Mouse (Mus musculus) thymus, adult 2 months (tissue): ENCODE results near the gene St8sia1.

Experiments used
- CTCF ChIP-seq: fragments of 200-500 bp; IDR thresholded peaks from 2 replicates; pipeline ENCODE4 v1.5.1; 2012; ENCODE audit warnings: mild to moderate bottlenecking, control low read depth, low read length, moderate library complexity, borderline replicate concordance; ENCODE audit not compliant: control insufficient read depth, poor library complexity, insufficient read depth; ENCODE audit errors: extremely low read depth
- POLR2A ChIP-seq: fragments of 200-500 bp; IDR thresholded peaks from 2 replicates; pipeline ENCODE4 v1.6.1; 2012; ENCODE audit warnings: mild to moderate bottlenecking, low read length, control low read depth, moderate library complexity; ENCODE audit not compliant: control insufficient read depth, poor library complexity, insufficient read depth; ENCODE audit errors: extremely low read depth

DNA sequence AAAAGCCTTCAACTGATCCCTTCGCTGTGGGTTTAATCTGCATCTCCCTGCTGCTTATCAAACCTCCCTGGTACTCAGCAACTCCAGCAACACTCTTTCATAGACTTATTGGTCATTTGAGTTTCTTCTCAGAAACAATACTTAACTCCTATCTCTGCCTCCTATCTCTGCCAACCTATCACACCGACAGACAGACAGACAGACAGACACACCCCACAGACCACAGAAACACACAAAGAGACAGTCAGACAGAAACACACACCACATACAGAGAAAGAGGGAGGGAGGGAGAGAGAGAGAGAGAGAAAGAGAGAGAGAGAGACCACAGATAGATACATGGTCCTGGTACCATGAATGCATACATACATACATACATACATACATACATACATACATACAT is 18.8 kb downstream of the St8sia1 start:
- TF ChIP-seq CTCF (no peak), POLR2A (no peak)
